Mouse (Mus musculus): ENCODE measurements around the gene Snx13. TPM values are rescaled to one million over a fixed set of nuclear protein-coding genes. Genes with fewer than 3 reads are reported as not detected.

Snx13 gene
- polyA plus RNA-seq (2015; fragmentation: Nextera tagmentation; extraction: Ambion mirVana): 23.0 and 23.2 TPM in 2 replicates

DNA sequence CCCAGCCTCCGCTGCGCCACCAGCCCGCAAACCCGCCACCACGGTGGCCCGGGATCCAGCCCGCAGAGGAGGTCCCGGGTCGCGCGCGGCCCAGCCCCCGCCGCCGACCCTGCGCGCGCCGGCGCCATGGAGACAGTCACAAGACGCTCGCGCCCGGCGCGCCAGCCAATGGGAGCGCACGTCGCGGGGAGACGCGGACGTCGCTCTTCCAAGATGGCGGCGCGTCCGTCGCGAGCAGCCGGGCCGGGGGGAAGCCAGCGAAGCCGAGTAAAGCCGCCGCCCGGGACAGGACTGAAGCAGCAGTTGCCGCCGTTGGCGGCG lies at the start of gene Snx13:
Gene Snx13, plus strand, starts transcription at position 188 of the 321 bp plus-strand sequence.
- H3K4me2 ChIP-seq (replicated peaks): peak within 1 kb of the TSS; percentile 70
- H3K9ac ChIP-seq: peak within 1 kb of the TSS; percentile 97
- H3K36me3 ChIP-seq: no peaks in the 10 kb centered on the region
- H3K27ac ChIP-seq (replicated peaks): peak within 1 kb of the TSS; percentile 96
- H3K9me3 ChIP-seq (replicated peaks): no peaks in the 10 kb centered on the region
- peaks cover 10% of the 10 kb centered on the region for H3K4me1 ChIP-seq
- peak; percentile 97 for ATAC-seq (ENCODE audit: insufficient number of reproducible peaks, low FRiP score, low TSS enrichment, low read depth)
- no peaks in the 10 kb centered on the region for H3K27me3 ChIP-seq
- peak within 1 kb of the TSS; percentile 97 for H3K4me3 ChIP-seq (replicated peaks)
- WGBS: under 1% methylated on average over 51 of the region's 51 CpGs

DNA sequence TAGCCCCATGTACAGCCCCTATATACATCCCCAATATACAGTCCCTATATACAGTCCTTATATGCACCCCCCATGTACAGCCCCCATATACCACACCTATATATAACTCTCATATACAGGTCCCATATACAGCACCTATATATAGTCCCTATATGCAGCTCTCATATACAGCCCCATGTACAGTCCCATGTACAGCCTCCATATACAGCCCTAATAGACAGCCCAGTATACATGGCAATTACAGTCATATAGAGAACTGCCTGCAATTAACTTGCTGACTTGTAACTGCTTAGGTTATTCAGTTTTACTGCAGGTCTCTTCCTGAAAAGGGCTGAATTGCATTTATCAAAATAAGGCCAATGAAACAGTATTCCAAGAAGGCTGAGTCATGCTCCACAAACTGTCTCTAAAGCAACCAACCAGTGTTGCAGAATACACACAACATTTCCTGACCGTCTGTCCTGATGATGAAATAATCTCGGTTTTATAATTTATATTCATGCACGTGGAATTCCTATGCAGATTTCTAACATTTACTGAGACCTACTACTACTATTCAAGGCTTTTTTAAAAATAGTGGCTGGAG lies 49.3 kb upstream of the Snx13 start:
- H3K9me3 ChIP-seq (replicated peaks): no peaks in the 10 kb centered on the region
- H3K27me3 ChIP-seq: no peaks in the 10 kb centered on the region
- no peak for ATAC-seq (ENCODE audit: insufficient number of reproducible peaks, low FRiP score, low TSS enrichment, low read depth)
- H3K4me2 ChIP-seq (replicated peaks): no peak overlapping the region
- no peak overlapping the region for H3K4me3 ChIP-seq (replicated peaks)
- no peak overlapping the region for H3K9ac ChIP-seq
- H3K27ac ChIP-seq (replicated peaks): no peak overlapping the region
- H3K36me3 ChIP-seq: no peaks in the 10 kb centered on the region
- H3K4me1 ChIP-seq: no peaks in the 10 kb centered on the region
- 87% methylated on average over 3 of the region's 3 CpGs for WGBS

DNA sequence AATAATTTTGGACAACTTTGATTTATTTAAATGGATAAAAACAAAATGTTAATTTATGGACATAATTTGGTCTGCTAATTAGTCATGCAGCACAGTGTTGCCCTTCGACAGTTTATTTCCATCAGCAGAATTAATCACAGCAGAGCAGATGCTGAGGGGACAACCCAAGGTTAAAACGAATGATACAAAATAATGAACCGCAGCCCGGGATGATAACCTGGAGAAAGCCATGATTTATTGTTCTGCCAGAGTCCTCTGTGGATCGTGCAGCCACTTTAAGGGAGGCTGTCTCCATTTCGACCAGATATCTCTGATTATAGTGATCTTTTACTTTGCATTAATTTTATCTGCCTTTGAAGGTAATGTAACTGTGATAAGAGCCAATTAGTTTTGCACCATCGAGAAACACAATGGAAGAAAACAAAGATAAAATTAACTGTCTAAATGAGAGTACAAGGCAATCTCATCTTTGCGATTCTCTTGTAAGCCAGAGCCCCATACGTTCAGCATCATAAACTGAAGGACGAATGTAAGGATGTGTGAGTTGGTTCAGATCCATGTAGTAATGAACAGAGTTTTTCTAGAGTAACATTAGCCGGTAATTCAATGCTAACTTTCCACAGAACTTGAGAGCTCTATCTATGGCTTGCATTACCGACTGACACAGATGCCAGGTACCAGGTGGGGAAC lies 48.1 kb upstream of the Snx13 start:
- Histone ChIP-seq H3K36me3 (no peaks in the 10 kb centered on the region), H3K9me3 (replicated peaks) (no peaks in the 10 kb centered on the region), H3K9ac (no peak overlapping the region), H3K4me2 (replicated peaks) (no peak overlapping the region), H3K4me3 (replicated peaks) (no peak overlapping the region), H3K27ac (replicated peaks) (no peak overlapping the region), H3K4me1 (no peaks in the 10 kb centered on the region), H3K27me3 (no peaks in the 10 kb centered on the region)
- 82% methylated on average over 12 of the region's 12 CpGs for WGBS
- ATAC-seq (ENCODE audit: insufficient number of reproducible peaks, low FRiP score, low TSS enrichment, low read depth): no peak

DNA sequence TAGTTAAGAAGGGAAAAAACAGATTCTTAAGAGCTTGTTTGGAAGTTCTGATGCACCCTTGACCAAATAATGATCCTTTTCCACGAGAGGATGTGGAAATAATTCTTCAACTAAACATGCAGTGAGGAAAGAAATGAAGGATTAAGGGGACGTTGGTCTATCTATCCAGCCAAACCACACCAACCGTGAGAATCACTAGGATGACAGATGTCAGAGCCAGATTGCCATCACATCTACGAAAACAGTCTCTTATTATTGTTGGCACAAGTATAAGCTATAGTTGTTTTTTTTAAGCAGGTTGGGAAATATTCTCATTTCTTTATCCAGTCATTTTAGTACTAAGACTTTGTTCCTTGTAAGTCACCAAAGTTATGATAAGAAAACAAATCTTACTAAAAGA lies 46.7 kb upstream of the Snx13 start:
- no peak overlapping the region for H3K27ac ChIP-seq (replicated peaks)
- no peaks in the 10 kb centered on the region for H3K27me3 ChIP-seq
- no peak overlapping the region for H3K9ac ChIP-seq
- WGBS: 55% methylated on average over 4 of the region's 4 CpGs
- no peaks in the 10 kb centered on the region for H3K36me3 ChIP-seq
- H3K4me3 ChIP-seq (replicated peaks): no peak overlapping the region
- no peaks in the 10 kb centered on the region for H3K4me1 ChIP-seq
- ATAC-seq (ENCODE audit: insufficient number of reproducible peaks, low FRiP score, low TSS enrichment, low read depth): no peak
- H3K4me2 ChIP-seq (replicated peaks): no peak overlapping the region
- H3K9me3 ChIP-seq (replicated peaks): no peaks in the 10 kb centered on the region

DNA sequence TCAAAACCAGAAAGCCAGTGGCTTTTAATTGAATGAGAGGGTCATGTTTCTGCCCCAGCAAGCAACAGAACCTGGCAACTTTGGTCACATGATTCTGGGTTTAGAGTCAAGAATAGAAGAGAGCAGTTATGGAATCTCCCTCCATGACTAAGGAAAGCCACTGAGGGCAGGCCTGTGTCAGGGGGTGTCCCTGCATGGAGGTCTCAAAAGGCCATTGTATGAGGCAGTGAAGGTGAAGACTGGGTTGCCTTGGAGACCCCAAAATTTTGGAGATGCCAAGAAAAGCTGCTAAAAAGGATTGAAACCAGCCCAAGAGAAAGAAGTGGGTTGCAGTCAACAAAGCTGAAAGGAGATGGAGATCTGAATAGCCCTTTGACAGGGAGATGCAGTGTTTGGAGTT lies 41.2 kb upstream of the Snx13 start:
- H3K27ac ChIP-seq (replicated peaks): no peak overlapping the region
- no peak for ATAC-seq (ENCODE audit: insufficient number of reproducible peaks, low FRiP score, low TSS enrichment, low read depth)

DNA sequence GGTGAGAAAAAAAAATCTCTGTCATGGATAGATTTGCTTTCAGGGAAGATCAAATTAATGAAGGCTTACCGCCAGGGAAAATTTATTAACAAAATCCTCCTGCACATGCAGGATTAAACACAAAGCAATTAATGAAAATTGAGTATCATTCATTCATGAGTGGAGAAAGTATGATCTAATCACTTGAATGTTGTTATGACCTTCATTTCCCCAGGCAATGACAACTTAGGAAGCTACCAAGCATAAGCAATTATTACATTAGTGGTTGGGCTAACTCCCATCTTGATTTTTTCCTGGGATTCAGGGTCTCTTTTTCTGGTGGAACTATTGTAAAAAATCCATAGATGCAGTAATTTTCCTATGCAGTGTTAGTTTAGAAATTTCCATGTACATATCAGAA lies 39.1 kb upstream of the Snx13 start:
- no peak overlapping the region for H3K4me2 ChIP-seq (replicated peaks)
- H3K4me3 ChIP-seq (replicated peaks): no peak overlapping the region
- no peaks in the 10 kb centered on the region for H3K4me1 ChIP-seq
- no peaks in the 10 kb centered on the region for H3K27me3 ChIP-seq
- no peak overlapping the region for H3K27ac ChIP-seq (replicated peaks)
- WGBS: 66% methylated on average over 1 of the region's 1 CpGs
- no peaks in the 10 kb centered on the region for H3K36me3 ChIP-seq
- no peak for ATAC-seq (ENCODE audit: insufficient number of reproducible peaks, low FRiP score, low TSS enrichment, low read depth)
- no peaks in the 10 kb centered on the region for H3K9me3 ChIP-seq (replicated peaks)
- H3K9ac ChIP-seq: no peak overlapping the region

More for the DNA sequence above, 41.2 kb upstream of the Snx13 start:
- Histone ChIP-seq H3K27me3 (no peaks in the 10 kb centered on the region), H3K36me3 (no peaks in the 10 kb centered on the region), H3K4me3 (replicated peaks) (no peak overlapping the region), H3K4me1 (no peaks in the 10 kb centered on the region), H3K9me3 (replicated peaks) (no peaks in the 10 kb centered on the region), H3K4me2 (replicated peaks) (no peak overlapping the region), H3K9ac (no peak overlapping the region)

DNA sequence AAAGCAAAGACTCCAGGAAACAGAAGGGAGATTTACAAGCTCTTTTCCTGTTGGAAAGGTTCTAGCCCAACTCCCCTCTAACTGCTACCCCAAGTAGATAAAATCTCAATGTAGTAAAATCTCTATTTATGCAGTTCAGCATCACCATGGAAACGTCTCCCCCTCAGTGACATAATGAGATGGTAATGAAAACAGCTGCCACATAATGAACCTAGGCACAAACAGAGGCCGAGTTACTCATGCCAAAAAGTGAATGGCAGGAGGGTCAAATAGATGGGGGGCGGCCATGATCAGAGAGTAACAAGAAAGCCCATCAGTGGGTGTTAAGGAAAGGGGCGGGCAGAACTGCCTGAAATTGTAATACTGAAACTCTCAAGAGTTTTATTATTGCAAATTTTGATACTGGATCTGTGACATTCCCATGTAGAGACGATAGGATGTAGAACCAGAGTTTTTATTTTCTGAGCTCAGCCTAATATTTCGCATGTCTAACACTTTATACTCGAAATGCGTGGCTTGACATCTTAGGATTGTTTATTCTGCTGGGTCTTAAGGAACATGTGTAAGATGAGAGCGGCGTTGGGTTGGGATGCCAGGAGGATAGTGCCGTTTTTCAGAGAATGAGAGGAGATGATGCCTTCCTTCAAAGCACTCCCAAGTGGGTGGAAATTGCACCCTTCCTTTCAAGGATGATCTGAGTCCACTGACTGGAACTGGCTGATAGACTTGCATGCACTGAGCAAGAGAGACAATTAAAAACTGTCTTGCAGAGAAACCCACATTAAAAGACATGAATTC lies 38.4 kb upstream of the Snx13 start:
- Histone ChIP-seq H3K4me3 (replicated peaks) (no peak overlapping the region), H3K27me3 (no peaks in the 10 kb centered on the region), H3K36me3 (no peaks in the 10 kb centered on the region), H3K4me2 (replicated peaks) (no peak overlapping the region), H3K27ac (replicated peaks) (no peak overlapping the region), H3K9ac (no peak overlapping the region), H3K4me1 (no peaks in the 10 kb centered on the region), H3K9me3 (replicated peaks) (no peaks in the 10 kb centered on the region)
- WGBS: 56% methylated on average over 11 of the region's 11 CpGs
- no peak for ATAC-seq (ENCODE audit: insufficient number of reproducible peaks, low FRiP score, low TSS enrichment, low read depth)

DNA sequence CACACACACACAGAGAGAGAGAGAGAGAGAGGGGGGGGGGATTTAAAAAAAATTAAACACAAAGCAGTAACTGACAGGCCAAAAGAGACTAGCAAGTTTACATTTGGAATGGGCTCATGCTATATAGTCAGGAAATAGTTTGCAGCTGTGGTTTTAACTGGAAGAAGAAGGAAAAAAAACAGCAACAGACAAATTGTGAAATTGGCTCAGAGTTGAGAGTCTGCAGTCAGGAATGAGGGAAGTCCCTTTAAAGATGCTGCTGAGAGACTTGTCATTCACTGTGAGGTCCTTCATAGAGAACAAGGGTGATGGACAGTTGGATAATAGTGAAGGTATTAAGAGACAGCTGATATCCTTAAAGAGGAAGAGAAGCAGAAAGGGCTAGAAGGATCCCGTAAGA lies 35.5 kb upstream of the Snx13 start:
- Histone ChIP-seq H3K27ac (replicated peaks) (no peak overlapping the region), H3K4me1 (no peaks in the 10 kb centered on the region), H3K36me3 (no peaks in the 10 kb centered on the region), H3K9me3 (replicated peaks) (no peaks in the 10 kb centered on the region), H3K4me2 (replicated peaks) (no peak overlapping the region), H3K4me3 (replicated peaks) (no peak overlapping the region), H3K27me3 (no peaks in the 10 kb centered on the region), H3K9ac (no peak overlapping the region)
- WGBS: 23% methylated on average over 1 of the region's 1 CpGs
- no peak for ATAC-seq (ENCODE audit: insufficient number of reproducible peaks, low FRiP score, low TSS enrichment, low read depth)

DNA sequence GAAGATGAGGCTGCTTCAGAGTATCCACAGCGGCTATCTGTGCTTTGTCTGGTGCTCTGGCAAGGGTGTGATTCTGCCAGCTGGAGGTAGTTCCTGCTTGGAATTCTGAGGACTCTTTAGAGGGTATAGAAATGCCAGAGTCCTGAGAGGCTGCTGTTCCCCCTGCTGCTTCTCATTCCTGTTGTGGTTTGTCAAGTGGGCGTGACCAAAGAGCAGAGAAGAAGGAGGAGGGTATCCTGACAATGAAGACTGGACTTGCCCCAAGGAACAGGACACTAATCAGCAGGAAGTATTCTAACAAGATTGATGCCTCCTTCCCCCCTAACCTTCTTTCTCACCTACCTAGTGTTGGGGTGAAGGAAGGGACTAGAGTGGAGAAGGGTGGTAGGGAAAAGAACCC lies 33.0 kb upstream of the Snx13 start:
- H3K27me3 ChIP-seq: no peaks in the 10 kb centered on the region
- H3K4me2 ChIP-seq (replicated peaks): no peak overlapping the region
- no peaks in the 10 kb centered on the region for H3K36me3 ChIP-seq
- no peak overlapping the region for H3K4me3 ChIP-seq (replicated peaks)
- ATAC-seq (ENCODE audit: insufficient number of reproducible peaks, low FRiP score, low TSS enrichment, low read depth): no peak
- WGBS: 51% methylated on average over 2 of the region's 2 CpGs
- H3K9ac ChIP-seq: no peak overlapping the region
- no peaks in the 10 kb centered on the region for H3K9me3 ChIP-seq (replicated peaks)
- no peaks in the 10 kb centered on the region for H3K4me1 ChIP-seq
- no peak overlapping the region for H3K27ac ChIP-seq (replicated peaks)

DNA sequence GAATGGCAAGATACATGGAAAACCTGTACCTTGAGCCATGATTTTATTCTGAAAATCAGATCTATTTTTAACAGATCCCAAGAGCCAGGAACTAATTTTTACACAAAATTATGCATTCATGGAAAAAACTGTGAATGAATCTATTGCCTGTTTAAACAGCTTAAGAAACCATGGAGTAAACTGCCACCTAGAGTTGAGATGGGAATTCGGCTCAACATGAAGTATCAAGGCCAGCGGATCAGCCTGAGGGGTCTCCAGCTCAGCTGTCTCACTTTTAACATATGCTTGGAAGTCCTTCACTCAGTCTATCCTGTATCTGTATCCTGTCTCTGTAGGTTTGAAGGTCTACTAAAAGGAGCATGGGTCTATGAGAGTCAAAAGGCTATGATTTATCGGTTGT lies 30.9 kb upstream of the Snx13 start:
- no peak overlapping the region for H3K9ac ChIP-seq
- no peaks in the 10 kb centered on the region for H3K4me1 ChIP-seq
- 48% methylated on average over 3 of the region's 3 CpGs for WGBS
- no peaks in the 10 kb centered on the region for H3K9me3 ChIP-seq (replicated peaks)
- no peak overlapping the region for H3K4me3 ChIP-seq (replicated peaks)
- no peaks in the 10 kb centered on the region for H3K36me3 ChIP-seq
- H3K4me2 ChIP-seq (replicated peaks): no peak overlapping the region
- H3K27ac ChIP-seq (replicated peaks): no peak overlapping the region
- ATAC-seq (ENCODE audit: insufficient number of reproducible peaks, low FRiP score, low TSS enrichment, low read depth): no peak
- H3K27me3 ChIP-seq: no peaks in the 10 kb centered on the region

DNA sequence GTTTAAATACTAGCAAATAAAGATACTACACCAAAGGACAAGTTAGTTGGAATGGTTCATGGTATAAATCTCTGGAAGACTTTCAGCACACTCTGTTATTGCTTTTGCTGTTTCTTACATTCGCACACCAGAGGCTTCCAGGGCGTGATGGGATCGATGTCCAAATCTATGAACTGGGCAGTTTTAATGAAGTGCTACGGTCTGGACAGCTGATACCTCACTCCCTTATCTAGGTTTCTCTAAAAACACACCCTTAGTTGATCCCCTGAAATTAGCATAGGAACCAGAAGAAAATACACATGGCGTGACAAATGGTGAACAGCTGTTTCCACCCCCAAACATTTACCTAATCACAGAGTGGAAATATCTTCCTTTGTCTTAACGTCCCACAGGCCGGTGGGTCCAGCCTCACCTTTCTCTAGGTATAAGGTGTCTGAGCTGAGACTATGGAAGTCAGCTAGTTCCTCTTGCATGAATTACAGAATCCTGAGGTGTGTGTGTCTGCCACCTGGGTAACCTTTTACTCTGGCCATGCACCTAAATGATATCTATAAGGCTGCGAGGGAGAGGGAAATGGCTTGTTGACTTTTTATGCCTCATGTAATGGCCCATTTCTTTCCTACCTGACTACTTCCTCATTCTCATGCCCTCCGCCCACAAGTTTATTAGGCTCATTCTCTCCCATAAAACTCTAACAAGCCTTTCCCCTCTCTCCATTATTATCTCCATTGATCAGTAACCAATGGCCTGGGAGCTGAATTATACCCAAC lies 30.3 kb upstream of the Snx13 start:
- Histone ChIP-seq H3K27me3 (no peaks in the 10 kb centered on the region), H3K9me3 (replicated peaks) (no peaks in the 10 kb centered on the region), H3K27ac (replicated peaks) (no peak overlapping the region), H3K36me3 (no peaks in the 10 kb centered on the region), H3K4me3 (replicated peaks) (no peak overlapping the region), H3K4me2 (replicated peaks) (no peak overlapping the region), H3K9ac (no peak overlapping the region), H3K4me1 (no peaks in the 10 kb centered on the region)
- WGBS: 73% methylated on average over 9 of the region's 9 CpGs
- no peak for ATAC-seq (ENCODE audit: insufficient number of reproducible peaks, low FRiP score, low TSS enrichment, low read depth)

Measured in embryonic facial prominence, embryonic 15.5 days (tissue).